Mouse (Mus musculus) hindbrain, embryonic 14.5 days (tissue): Measurements from ENCODE around the gene Tiam2. TPM values are rescaled to one million over a fixed set of nuclear protein-coding genes. Genes with fewer than 3 reads are reported as not detected.
A peak's percentile ranks its signal among the peaks of the same experiment; 100 is the strongest.

Experiments used
- ATAC-seq: fragments of 200-750 bp; cut with Nextera tagmentation; 2 replicates; pipeline ENCODE4 v1.8.0; 2017; ENCODE audit warnings: moderate number of reproducible peaks, mild to moderate bottlenecking, moderate TSS enrichment, moderate library complexity; ENCODE audit not compliant: low FRiP score
- DNase-seq: peaks from one replicate; pipeline ENCODE4 v3.0.0-alpha.2; 2015; ENCODE audit warnings: low spot score
- H3K27ac ChIP-seq: fragments of 300-500 bp; sonication (generic); 2 replicates; pipeline ENCODE4 v1.5.1; 2014; ENCODE audit warnings: mild to moderate bottlenecking, moderate library complexity
- H3K27me3 ChIP-seq: fragments of 300-500 bp; sonication (generic); 2 replicates; pipeline ENCODE4 v1.6.1; 2014; ENCODE audit warnings: mild to moderate bottlenecking, low read length, mixed read lengths; ENCODE audit not compliant: control insufficient read depth, insufficient read depth
- H3K36me3 ChIP-seq: fragments of 300-500 bp; sonication (generic); replicated peaks from 2 replicates; pipeline ENCODE4 v1.6.1; 2014; ENCODE audit not compliant: control insufficient read depth, insufficient read depth
- H3K4me1 ChIP-seq: fragments of 300-500 bp; sonication (generic); replicated peaks from 2 replicates; pipeline ENCODE4 v1.6.1; 2014; ENCODE audit warnings: antibody characterized with exemption, low read length, mixed read lengths; ENCODE audit not compliant: control insufficient read depth, insufficient read depth
- H3K4me2 ChIP-seq: fragments of 300-500 bp; sonication (generic); replicated peaks from 2 replicates; pipeline ENCODE4 v1.6.1; 2014; ENCODE audit warnings: mild to moderate bottlenecking, moderate library complexity
- H3K4me3 ChIP-seq: fragments of 300-500 bp; sonication (generic); replicated peaks from 2 replicates; pipeline ENCODE4 v1.5.1; 2014; ENCODE audit warnings: mild to moderate bottlenecking, low read length
- H3K9ac ChIP-seq: fragments of 300-500 bp; sonication (generic); 2 replicates; pipeline ENCODE4 v1.6.1; 2014
- H3K9me3 ChIP-seq: fragments of 300-500 bp; sonication (generic); 2 replicates; pipeline ENCODE4 v1.6.1; 2016; ENCODE audit warnings: low read length; ENCODE audit not compliant: control insufficient read depth
- WGBS: fragments of 180-500 bp; shearing (Covaris S2); extraction: QIAGEN DNeasy Blood & Tissue Kit; methylation state at CpG from one replicate; pipeline ENCODE4 v1.1.7; 2014; 5-methylcytosine and 5-hydroxymethylcytosine counted together
- polyA plus RNA-seq: library from polyadenylated mRNA; unstranded; fragments of >200 nt; fragmentation: Nextera tagmentation; extraction: Ambion mirVana; gene quantifications from 2 replicates; pipeline ENCODE4 v1.2.1, GENCODE M21; 2014

Tiam2 gene
- polyA plus RNA-seq, 1 experiment from 2014 or later = 6.3 TPM

DNA sequence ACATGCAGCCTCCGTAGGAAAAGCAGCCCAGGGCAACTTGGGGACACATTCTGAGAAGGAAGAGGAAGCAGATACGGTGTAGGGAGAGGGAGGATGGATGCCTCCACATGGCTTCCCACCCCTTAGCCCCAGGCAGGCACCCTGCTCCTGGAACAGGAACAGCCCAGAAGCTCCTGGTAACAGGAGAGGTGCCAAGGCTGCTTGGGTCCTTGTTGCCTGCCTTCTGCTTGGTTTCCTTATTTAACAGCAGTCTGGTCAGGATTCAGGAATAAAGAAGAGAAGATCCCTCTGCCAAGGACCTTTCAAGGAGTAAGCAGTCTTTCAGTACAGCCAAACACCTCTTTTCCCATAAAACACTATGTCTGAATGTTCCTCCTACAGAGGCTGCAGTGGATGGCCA, 169.2 kb downstream of the Tiam2 start:
- no peak for ATAC-seq
- no peak overlapping the region for H3K9ac ChIP-seq
- no peaks in the 10 kb centered on the region for H3K27me3 ChIP-seq
- H3K27ac ChIP-seq = no peak overlapping the region
- no peaks in the 10 kb centered on the region for H3K4me1 ChIP-seq
- H3K9me3 ChIP-seq = no peaks in the 10 kb centered on the region
- H3K4me2 ChIP-seq = no peak overlapping the region
- H3K36me3 ChIP-seq = no peaks in the 10 kb centered on the region
- no peak for DNase-seq
- H3K4me3 ChIP-seq = no peak overlapping the region
- 89% methylated on average over 2 of the region's 2 CpGs for WGBS

DNA sequence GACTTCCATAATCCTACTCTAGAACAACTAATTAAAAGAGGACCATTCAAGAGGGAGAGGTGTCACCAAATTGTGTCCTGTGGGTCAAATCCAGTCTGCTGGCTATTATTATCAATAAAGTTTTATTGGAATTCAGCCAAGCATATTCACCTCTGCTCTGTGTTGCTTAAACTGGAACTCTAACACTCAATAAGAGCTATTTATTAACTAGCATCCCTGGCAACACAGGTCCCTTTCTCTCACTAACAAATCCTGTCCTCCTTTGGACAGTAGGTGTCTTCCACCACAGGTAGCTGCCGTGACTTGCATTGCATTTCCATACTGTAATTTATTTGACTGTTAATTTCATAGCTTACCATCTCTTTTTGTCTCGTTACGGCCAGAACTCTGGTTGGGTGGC, 169.7 kb downstream of the Tiam2 start:
- Histone ChIP-seq H3K9me3 (no peaks in the 10 kb centered on the region), H3K4me1 (no peaks in the 10 kb centered on the region), H3K36me3 (no peaks in the 10 kb centered on the region), H3K27me3 (no peaks in the 10 kb centered on the region), H3K9ac (no peak overlapping the region), H3K27ac (no peak overlapping the region), H3K4me2 (no peak overlapping the region), H3K4me3 (no peak overlapping the region)
- ATAC-seq = no peak
- no peak for DNase-seq
- WGBS = 96% methylated on average over 3 of the region's 3 CpGs

DNA sequence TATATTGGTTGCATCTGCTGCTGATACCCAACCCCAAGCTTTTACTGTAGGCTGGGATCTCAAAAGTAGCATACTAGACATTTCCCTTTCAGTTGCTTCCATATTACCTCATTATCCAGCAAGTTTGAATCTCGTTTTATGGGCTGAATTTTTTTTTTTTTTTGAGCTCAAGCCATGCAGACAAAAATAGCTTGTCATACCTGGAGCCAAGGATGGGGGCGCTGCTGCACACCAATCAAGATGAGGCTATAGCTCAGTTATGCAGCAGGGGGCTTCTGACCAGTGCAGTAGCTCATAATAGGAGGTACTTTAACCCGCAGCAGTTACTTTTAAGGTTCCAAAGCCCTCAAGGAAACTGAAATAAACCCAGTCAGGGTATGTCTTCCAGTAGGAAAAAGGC, 171.7 kb downstream of the Tiam2 start:
- ATAC-seq (no peak), DNase-seq (peak; percentile 40)
- H3K36me3 ChIP-seq = no peaks in the 10 kb centered on the region
- H3K27ac ChIP-seq = no peak overlapping the region
- H3K27me3 ChIP-seq = no peaks in the 10 kb centered on the region
- no peak overlapping the region for H3K4me3 ChIP-seq
- no peak overlapping the region for H3K4me2 ChIP-seq
- 35% methylated on average over 3 of the region's 3 CpGs for WGBS
- H3K4me1 ChIP-seq = no peaks in the 10 kb centered on the region
- H3K9me3 ChIP-seq = no peaks in the 10 kb centered on the region
- H3K9ac ChIP-seq = no peak overlapping the region

DNA sequence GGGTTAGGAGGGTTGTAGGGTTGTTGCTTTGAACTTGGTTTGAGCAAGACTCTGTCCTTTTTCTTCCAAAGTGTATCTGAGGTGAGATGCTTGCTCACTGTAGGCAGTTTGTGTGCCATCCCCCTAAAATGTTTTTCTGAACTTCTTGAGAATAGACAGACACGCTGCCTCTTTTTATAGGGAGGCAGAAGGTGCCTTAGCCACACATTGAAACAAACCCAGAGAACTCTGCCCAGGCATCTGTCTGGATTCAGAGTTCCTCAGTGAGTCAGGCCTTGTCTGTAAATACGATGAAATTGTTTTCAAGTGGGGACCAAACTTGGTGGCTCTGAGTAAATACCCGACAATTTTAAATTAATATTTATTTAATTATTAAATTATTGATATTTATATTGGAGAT, 172.2 kb downstream of the Tiam2 start:
- no peaks in the 10 kb centered on the region for H3K36me3 ChIP-seq
- H3K9ac ChIP-seq = no peak overlapping the region
- DNase-seq (no peak), ATAC-seq (no peak)
- WGBS = 94% methylated on average over 3 of the region's 3 CpGs
- no peak overlapping the region for H3K4me2 ChIP-seq
- no peaks in the 10 kb centered on the region for H3K4me1 ChIP-seq
- no peak overlapping the region for H3K4me3 ChIP-seq
- H3K27ac ChIP-seq = no peak overlapping the region
- no peaks in the 10 kb centered on the region for H3K27me3 ChIP-seq
- H3K9me3 ChIP-seq = no peaks in the 10 kb centered on the region

DNA sequence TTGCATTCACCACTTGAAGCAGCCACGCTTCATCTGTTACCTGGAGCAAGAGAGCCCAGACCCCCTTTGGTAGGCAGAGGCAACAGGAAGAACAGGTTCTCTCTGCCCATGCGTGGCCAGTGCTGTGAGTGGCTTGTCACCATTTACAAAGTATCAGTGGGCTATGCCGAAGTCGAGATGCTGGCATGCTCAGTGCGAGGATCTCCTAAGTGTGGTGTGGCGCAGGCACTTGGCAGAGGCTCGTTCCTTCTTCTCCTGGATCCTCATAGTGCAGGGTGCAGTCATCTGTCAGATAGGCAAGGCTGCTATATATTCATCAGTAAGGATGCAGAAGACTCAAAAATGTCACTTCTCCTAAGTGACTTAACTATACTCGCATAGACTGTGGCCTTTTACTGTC, 173.1 kb downstream of the Tiam2 start:
- no peak overlapping the region for H3K27ac ChIP-seq
- DNase-seq (no peak), ATAC-seq (no peak)
- H3K4me1 ChIP-seq = no peaks in the 10 kb centered on the region
- H3K9me3 ChIP-seq = no peaks in the 10 kb centered on the region
- H3K4me3 ChIP-seq = no peak overlapping the region
- H3K36me3 ChIP-seq = no peaks in the 10 kb centered on the region
- WGBS = 93% methylated on average over 8 of the region's 8 CpGs
- H3K9ac ChIP-seq = no peak overlapping the region
- H3K4me2 ChIP-seq = no peak overlapping the region
- H3K27me3 ChIP-seq = no peaks in the 10 kb centered on the region

DNA sequence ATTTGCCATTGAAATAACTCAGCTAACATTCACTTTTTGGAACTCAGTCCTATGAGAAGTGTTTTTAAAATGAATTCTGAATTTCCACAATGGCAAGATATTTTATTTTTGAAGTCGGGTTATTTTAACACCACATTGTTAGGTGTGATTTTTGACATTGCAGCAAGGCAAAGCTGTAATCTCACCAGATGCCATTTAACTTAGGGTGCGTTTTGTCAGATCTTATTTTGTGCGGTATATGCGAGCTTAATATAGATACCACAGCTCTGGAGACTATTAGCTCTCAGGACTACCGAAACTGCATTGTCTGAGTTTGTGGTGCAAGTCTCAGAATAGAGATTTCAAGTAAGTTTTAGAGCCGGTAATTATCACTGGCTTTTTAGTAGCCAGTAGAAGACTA, 173.7 kb downstream of the Tiam2 start:
- H3K9ac ChIP-seq = no peak overlapping the region
- WGBS = 95% methylated on average over 6 of the region's 6 CpGs
- DNase-seq = no peak
- H3K4me2 ChIP-seq = no peak overlapping the region
- no peaks in the 10 kb centered on the region for H3K27me3 ChIP-seq
- no peak overlapping the region for H3K4me3 ChIP-seq
- no peaks in the 10 kb centered on the region for H3K9me3 ChIP-seq
- H3K36me3 ChIP-seq = no peaks in the 10 kb centered on the region
- no peak for ATAC-seq
- no peak overlapping the region for H3K27ac ChIP-seq
- H3K4me1 ChIP-seq = no peaks in the 10 kb centered on the region

DNA sequence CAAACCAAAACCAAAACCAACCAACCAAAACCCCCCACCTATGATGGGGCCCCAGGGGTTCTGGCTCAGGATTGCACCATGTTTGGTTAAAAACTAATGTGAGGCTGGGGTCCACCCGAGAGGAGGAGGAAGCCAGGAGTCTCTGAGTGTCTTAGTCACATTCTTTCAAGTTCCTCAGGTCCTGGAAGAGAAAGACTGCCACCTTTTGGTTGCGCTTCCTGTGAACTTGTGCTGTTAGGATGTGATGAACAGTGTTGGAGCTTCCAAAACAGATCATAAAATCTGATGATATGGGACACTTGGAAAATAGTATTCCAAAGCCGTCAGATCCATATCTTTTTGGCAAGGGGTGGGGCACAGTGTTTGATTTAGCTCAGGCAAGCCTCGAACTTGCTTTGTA, 174.6 kb downstream of the Tiam2 start:
- ATAC-seq (no peak), DNase-seq (no peak)
- Histone ChIP-seq H3K9me3 (no peaks in the 10 kb centered on the region), H3K4me1 (no peaks in the 10 kb centered on the region), H3K27ac (no peak overlapping the region), H3K4me3 (no peak overlapping the region), H3K36me3 (no peaks in the 10 kb centered on the region), H3K9ac (no peak overlapping the region), H3K27me3 (no peaks in the 10 kb centered on the region), H3K4me2 (no peak overlapping the region)
- 92% methylated on average over 4 of the region's 4 CpGs for WGBS

DNA sequence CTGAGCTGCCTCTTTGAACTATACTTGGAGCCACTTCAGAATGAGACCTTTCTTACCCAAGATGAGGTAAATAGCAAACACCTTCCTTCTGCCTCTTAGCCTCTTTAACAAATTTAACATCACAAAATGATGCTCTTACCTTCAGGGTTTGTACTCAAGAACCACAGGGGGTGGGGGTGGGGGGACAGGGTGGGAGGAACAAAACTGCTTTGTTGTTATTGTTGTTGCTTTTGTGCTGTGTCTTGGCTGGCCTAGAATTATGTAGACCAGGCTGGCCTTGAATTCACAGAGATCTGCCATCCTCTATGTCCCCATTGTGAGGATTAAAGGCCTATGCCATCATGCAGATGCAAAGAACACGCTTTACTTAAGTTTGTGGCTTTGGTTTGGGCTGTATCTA, 179.3 kb downstream of the Tiam2 start:
- no peak overlapping the region for H3K4me2 ChIP-seq
- 70% methylated on average over 1 of the region's 1 CpGs for WGBS
- no peaks in the 10 kb centered on the region for H3K4me1 ChIP-seq
- no peak overlapping the region for H3K27ac ChIP-seq
- H3K9me3 ChIP-seq = no peaks in the 10 kb centered on the region
- no peak overlapping the region for H3K4me3 ChIP-seq
- no peak for DNase-seq
- no peak for ATAC-seq
- no peaks in the 10 kb centered on the region for H3K36me3 ChIP-seq
- no peak overlapping the region for H3K9ac ChIP-seq
- no peaks in the 10 kb centered on the region for H3K27me3 ChIP-seq

DNA sequence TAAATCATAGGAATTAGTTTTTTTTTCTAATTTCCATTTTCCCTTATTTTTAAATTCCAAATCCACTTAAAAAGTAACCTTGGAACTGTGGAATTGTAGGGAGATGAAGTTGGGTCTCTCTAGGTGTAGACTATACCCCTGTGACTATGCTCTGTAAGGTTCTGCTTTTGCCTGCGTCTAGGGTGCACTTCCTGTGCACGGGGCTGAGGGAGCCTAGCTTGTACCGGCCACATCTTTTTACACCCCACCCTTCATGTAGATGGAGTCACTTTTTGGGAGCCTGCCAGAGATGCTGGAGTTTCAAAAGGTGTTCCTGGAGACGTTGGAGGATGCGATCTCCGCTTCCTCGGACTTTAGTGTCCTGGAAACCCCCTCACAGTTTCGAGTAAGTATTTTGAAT, 180.1 kb downstream of the Tiam2 start:
- Histone ChIP-seq H3K27me3 (no peaks in the 10 kb centered on the region), H3K36me3 (no peaks in the 10 kb centered on the region), H3K4me3 (no peak overlapping the region), H3K27ac (no peak overlapping the region), H3K4me1 (no peaks in the 10 kb centered on the region), H3K9me3 (no peaks in the 10 kb centered on the region), H3K4me2 (no peak overlapping the region), H3K9ac (no peak overlapping the region)
- 94% methylated on average over 8 of the region's 8 CpGs for WGBS
- no peak for ATAC-seq
- DNase-seq = no peak

DNA sequence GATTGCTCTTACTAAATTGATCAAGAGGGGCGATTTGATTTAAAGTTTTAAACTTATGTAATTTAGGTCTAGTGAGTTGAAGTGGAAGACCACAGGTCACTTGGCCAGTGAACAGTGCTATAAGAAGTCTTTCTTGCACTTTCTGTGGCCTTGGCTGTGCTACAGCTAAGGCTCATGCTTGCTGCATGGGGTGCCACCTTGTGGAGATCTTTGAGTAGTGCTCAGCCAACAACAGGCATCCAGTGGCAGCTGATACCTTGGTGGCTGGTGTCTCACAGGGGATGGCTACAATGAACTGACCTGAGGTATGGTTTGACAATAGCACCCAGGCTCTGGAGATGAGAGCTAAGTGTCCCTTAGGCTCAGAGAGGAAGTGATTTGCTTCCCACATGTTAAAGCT, 183.5 kb downstream of the Tiam2 start:
- Histone ChIP-seq H3K9me3 (no peaks in the 10 kb centered on the region), H3K4me2 (no peak overlapping the region), H3K4me3 (no peak overlapping the region), H3K27ac (no peak overlapping the region), H3K36me3 (no peaks in the 10 kb centered on the region), H3K4me1 (no peaks in the 10 kb centered on the region), H3K27me3 (no peaks in the 10 kb centered on the region), H3K9ac (no peak overlapping the region)
- 17% methylated on average over 1 of the region's 1 CpGs for WGBS
- DNase-seq (peak; percentile 73), ATAC-seq (peak; percentile 71; the same call in 1 of the 2 replicates)
